Mouse (Mus musculus) right cerebral cortex, postnatal 36 days (tissue): ENCODE measurements around the gene C1s2.
"Not testable (repeated sequence)": the region's sequence is repeated elsewhere in the genome, so short reads cannot be mapped to it uniquely, and the experiment has no call there.

ENCODE experiments used
- DNase-seq, 2 experiments: peaks; one replicate each; pipeline ENCODE4 v3.0.0; 2022; ENCODE audit warnings: low spot score in 2 of 2, mixed read lengths in 1 of 2

C1s2 gene

DNA sequence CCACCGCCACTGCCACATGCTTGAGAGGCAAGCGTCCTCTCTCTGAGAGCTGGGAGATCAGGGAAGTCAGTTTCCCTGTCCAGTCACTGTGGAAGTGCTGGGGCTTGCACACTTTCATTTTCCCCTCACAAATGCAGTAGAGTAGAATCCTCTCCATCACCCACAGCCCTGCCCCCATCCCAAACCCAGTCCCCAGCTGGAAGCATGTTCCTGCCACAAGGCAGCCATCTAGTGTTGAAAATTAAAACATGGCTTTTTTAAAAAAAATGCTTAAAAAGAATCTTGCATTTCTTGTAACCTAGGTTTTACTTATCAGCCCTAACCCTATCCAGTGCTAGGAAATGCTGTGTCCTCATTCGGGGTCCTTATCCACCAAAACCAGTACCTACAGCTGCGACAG, 4.2 kb upstream of the C1s2 start:
- DNase-seq, result no peak

DNA sequence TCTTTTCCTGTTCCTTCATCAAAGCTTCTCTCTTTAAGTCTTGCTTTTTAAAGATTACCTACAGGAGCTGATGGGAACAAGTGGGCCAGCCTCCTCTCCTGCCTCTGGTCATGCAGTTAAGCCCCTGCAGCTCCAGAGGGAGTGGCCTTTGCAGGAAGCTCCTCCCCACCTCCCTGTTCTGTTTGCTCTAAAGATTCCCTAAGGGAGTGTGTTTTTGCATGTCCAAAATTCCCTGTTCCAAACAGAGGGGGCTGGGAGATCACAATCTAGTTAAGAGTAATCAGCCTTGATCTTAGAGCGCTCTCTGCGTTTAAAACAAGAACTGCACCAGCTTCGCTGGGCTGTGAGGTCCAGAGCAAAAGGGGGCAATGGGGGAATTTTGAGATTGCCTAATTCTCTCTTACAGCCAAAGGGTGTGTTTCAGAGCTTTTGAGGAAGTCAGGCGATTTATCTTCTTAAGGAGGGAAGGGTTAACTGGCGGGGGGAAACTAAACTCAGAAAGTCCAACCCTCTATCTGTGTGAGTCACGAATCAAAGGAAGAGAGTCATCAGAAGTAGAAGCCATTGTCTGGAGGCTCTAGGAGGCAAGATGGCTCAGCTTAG, 1.1 kb upstream of the C1s2 start:
- not testable (repeated sequence) for DNase-seq

GRCm38 (mm10) chr6:124630763-124631162, 5.1 kb downstream of the C1s2 start:
- no peak for DNase-seq

DNA sequence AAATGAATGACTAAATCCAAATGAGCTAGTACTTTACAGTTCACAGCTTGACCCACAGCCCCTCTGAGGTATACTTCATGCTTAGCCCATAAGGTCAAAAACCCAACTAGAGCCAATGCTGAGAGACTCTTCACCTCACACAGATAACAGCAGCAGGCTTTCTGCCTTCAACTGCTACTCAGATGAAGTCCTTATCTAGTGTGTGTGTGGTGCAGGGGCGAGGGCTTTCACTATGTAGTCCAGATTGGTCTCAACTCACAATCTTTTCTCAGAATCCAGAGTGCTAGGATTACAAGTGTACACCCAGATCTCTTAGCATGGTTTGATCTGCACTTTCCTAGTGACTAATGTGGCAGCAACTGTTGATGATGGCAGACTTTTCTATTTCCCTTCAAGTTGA, 9.7 kb downstream of the C1s2 start:
- not testable (repeated sequence) for DNase-seq

DNA sequence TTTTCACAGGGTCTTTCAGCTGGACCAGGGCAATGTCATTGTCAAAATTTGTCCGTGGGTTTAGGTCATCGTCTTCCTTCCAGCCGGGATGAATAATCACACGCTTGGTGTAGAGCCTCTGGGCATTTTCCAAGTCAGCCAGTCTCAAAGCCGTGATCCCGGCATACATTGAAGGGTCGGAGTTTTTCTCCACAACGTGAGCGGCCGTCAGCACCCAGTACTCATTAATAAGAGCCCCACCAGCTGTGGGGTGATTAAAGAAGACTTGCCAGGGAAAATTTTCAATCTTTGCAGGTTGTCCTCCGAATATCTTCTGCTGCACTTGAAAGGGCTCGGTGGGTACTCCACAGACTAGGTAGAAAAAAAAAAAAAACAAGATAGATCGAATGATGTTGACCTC, 10.3 kb downstream of the C1s2 start:
- no peak for DNase-seq

DNA sequence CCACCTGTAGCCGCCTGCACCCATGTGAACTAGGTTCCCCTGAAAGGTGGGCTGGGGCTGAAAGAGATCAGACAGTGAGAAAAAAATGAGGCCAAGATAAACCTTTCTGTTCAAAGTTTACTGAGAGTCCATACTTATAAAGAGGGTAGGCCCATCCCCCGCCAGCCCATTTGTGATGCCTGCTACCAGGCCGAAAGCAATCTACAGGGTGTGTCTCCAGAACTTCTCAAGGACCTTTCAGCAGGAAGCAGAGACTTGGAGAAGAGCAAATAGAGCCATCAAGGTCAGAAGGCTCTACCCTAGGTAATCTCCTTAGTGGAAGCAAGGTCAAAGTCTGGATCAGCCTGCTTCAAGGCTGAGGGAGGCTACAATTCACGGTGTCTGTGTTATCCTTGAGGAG, 33.9 kb downstream of the C1s2 start:
- DNase-seq, result no peak

- no peak for DNase-seq
Observed at GRCm38 (mm10) chr6:124593121-124593520, 42.8 kb downstream of the C1s2 start.

DNA sequence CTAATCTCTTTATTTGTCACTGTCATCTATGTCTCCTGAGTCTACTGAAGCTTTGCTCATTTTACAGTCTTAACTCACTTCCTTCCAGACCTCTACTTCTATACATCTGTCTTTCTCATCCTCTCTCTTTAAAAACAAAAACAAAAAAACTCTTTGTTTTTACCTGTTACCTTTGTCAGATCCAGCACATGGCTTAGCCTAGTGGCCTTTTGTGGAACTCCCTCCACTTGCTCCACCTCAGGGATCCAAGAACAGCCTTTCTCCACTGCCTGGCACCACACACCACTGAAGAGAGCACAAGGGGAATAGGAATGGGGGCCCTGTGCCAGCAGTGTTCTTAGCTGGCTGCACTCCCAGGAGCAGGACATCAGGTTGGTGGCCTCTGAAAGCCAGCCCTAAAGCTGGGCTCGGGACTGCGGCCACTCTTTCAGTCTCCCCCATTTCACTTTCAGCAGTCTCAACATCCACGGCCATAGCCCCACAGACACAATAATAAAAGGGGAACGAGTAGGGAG, 43.6 kb downstream of the C1s2 start:
- DNase-seq, result no peak

DNA sequence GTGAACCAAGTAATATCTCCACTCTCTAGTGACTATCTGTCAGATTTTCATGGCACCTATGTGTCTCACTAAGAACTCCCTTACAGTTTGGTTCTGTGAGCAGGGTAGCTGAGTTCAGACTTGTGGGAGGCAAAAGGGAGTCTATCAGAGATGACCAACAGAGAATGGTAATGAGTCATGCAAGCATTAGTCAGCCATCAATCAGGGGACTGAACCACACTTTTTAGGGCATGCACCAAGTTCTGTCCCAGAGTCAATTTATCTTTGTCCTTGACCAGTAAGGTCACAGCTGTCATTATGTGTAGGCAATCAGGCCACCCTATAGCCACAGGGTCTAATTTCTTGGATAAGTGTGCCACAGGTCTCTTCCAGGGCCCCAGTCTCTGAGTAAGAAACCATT, 47.1 kb downstream of the C1s2 start:
- DNase-seq, result no peak

GRCm38 (mm10) chr6:124586266-124586665, 49.6 kb downstream of the C1s2 start:
- DNase-seq, result no peak

- DNase-seq, result no peak
Observed at GRCm38 (mm10) chr6:124585761-124586160, 50.1 kb downstream of the C1s2 start.

DNA sequence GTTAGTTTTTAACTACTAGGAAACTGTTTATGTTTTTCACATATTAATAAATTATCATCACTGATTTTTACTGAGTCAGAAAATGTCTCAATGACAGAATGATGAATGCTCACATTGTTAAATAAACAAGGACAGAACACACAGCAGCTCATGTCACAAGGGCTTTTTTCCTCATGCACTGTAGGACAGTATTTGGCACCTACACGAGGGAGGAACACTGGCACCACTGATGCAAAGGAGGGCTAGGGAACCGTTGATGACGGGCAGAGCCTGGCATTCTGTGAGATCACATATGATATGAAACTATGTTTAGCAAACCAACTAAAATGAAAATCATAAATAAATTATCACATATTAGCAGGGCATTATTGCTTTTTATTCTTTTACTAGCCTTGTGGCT, 51.0 kb downstream of the C1s2 start:
- DNase-seq, result no peak

GRCm38 (mm10) chr6:124582231-124582630, 53.7 kb downstream of the C1s2 start:
- DNase-seq, result no peak

DNA sequence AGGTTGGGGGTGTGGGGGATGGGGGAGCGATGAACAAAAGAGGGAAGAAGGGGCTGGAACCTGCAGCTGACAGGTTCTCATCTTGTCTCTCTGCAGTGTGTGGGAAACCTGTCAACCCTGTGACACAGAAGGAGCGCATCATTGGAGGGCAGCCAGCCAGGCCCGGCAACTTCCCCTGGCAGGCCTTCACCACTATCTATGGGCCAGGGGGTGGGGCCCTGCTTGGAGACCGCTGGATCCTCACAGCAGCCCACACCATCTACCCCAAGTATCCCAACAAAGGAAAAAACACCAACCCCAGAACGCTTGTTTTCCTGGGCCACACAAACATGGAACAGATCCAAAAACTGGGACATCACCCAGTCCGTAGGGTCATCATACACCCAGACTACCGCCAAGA, 55.7 kb downstream of the C1s2 start:
- not testable (repeated sequence) for DNase-seq

GRCm38 (mm10) chr6:124575155-124575678, 60.7 kb downstream of the C1s2 start:
- not testable (repeated sequence) for DNase-seq
